Mouse (Mus musculus) stomach, postnatal 0 days (tissue): Measurements from ENCODE around the gene Slc44a1. TPM values are rescaled to one million over a fixed set of nuclear protein-coding genes. Genes with fewer than 3 reads are reported as not detected.

Source experiments
- ATAC-seq: fragments of 200-750 bp; cut with Nextera tagmentation; 2 replicates; pipeline ENCODE4 v1.8.0; 2017; ENCODE audit not compliant: low FRiP score, low TSS enrichment
- DNase-seq: peaks from one replicate; pipeline ENCODE4 v3.0.0-alpha.2; 2016; ENCODE audit warnings: low spot score
- H3K27ac ChIP-seq: fragments of 300-500 bp; sonication (generic); replicated peaks from 2 replicates; pipeline ENCODE4 v1.5.1; 2014; ENCODE audit warnings: mild to moderate bottlenecking, control low read depth
- H3K27me3 ChIP-seq: fragments of 300-500 bp; sonication (generic); 2 replicates; pipeline ENCODE4 v1.6.1; 2014; ENCODE audit warnings: low read length; ENCODE audit not compliant: control insufficient read depth, insufficient read depth
- H3K36me3 ChIP-seq: fragments of 300-500 bp; sonication (generic); 2 replicates; pipeline ENCODE4 v1.6.1; 2014; ENCODE audit warnings: low read length, mixed read lengths; ENCODE audit not compliant: control insufficient read depth, insufficient read depth
- H3K4me1 ChIP-seq: fragments of 300-500 bp; sonication (generic); replicated peaks from 2 replicates; pipeline ENCODE4 v1.6.1; 2014; ENCODE audit warnings: antibody characterized with exemption; ENCODE audit not compliant: control insufficient read depth, insufficient read depth
- H3K4me2 ChIP-seq: fragments of 300-500 bp; sonication (generic); replicated peaks from 2 replicates; pipeline ENCODE4 v1.6.1; 2014; ENCODE audit warnings: low read depth, mild to moderate bottlenecking, control low read depth, moderate library complexity
- H3K4me3 ChIP-seq: fragments of 300-500 bp; sonication (generic); 2 replicates; pipeline ENCODE4 v1.5.1; 2014; ENCODE audit warnings: low read depth, low read length, control low read depth
- H3K9ac ChIP-seq: fragments of 300-500 bp; sonication (generic); 2 replicates; pipeline ENCODE4 v1.6.1; 2014; ENCODE audit warnings: mild to moderate bottlenecking, low read length, control low read depth, mixed read lengths
- H3K9me3 ChIP-seq: fragments of 300-500 bp; sonication (generic); 2 replicates; pipeline ENCODE4 v1.6.1; 2016; ENCODE audit warnings: low read length; ENCODE audit not compliant: control insufficient read depth
- CTCF ChIP-seq: IDR thresholded peaks from 2 replicates; pipeline ENCODE4 v1.5.1; 2016; ENCODE audit warnings: antibody characterized with exemption, low read depth, mild to moderate bottlenecking, moderate library complexity
- EP300 ChIP-seq: optimal IDR thresholded peaks from 2 replicates; pipeline ENCODE3; 2016; ENCODE audit warnings: antibody characterized with exemption
- WGBS: fragments of 180-500 bp; shearing (Covaris S2); extraction: QIAGEN DNeasy Blood & Tissue Kit; methylation state at CpG from one replicate; pipeline ENCODE4 v1.1.7; 2014; 5-methylcytosine and 5-hydroxymethylcytosine counted together
- polyA plus RNA-seq: library from polyadenylated mRNA; unstranded; fragments of >200 nt; fragmentation: Nextera tagmentation; extraction: Ambion mirVana; gene quantifications from 2 replicates; pipeline ENCODE4 v1.2.1, GENCODE M21; 2015

Slc44a1 gene
- polyA plus RNA-seq, 1 experiment from 2014 or later = 31.9 TPM

GRCm38 (mm10) chr4:53462505-53463251 lies 22.5 kb downstream of the Slc44a1 start:
- no peak overlapping the region for H3K4me3 ChIP-seq
- H3K27ac ChIP-seq = no peak overlapping the region
- peak; percentile 20; the same call in 1 of the 2 replicates for TF ChIP-seq CTCF
- TF ChIP-seq EP300 = no peak
- no peaks in the 10 kb centered on the region for H3K36me3 ChIP-seq
- no peak overlapping the region for H3K4me2 ChIP-seq
- no peaks in the 10 kb centered on the region for H3K9me3 ChIP-seq
- no peak overlapping the region for H3K9ac ChIP-seq
- no peaks in the 10 kb centered on the region for H3K4me1 ChIP-seq
- 81% methylated on average over 18 of the region's 18 CpGs for WGBS
- H3K27me3 ChIP-seq = no peaks in the 10 kb centered on the region
- ATAC-seq = 0 out of 2 replicates have a peak, but pooled peaks have one; percentile 26
- DNase-seq = no peak

- DNase-seq = no peak
- 67% methylated on average over 1 of the region's 1 CpGs for WGBS
- Histone ChIP-seq H3K4me1 (no peaks in the 10 kb centered on the region), H3K9ac (no peak overlapping the region), H3K27ac (no peak overlapping the region), H3K27me3 (no peaks in the 10 kb centered on the region), H3K4me2 (no peak overlapping the region), H3K36me3 (no peaks in the 10 kb centered on the region), H3K4me3 (no peak overlapping the region), H3K9me3 (no peaks in the 10 kb centered on the region)
- TF ChIP-seq EP300 = no peak
- no peak for ATAC-seq
These were observed 25.7 kb downstream of the Slc44a1 start for GRCm38 (mm10) chr4:53465887-53466286.

GRCm38 (mm10) chr4:53469007-53469406 lies 28.8 kb downstream of the Slc44a1 start:
- no peak for ATAC-seq
- 49% methylated on average over 6 of the region's 6 CpGs for WGBS
- no peaks in the 10 kb centered on the region for H3K4me1 ChIP-seq
- H3K27ac ChIP-seq = no peak overlapping the region
- no peak overlapping the region for H3K4me2 ChIP-seq
- no peaks in the 10 kb centered on the region for H3K9me3 ChIP-seq
- H3K4me3 ChIP-seq = no peak overlapping the region
- H3K36me3 ChIP-seq = no peaks in the 10 kb centered on the region
- DNase-seq = no peak
- TF ChIP-seq EP300 = no peak
- no peak for TF ChIP-seq CTCF
- no peak overlapping the region for H3K9ac ChIP-seq
- H3K27me3 ChIP-seq = no peaks in the 10 kb centered on the region

- Histone ChIP-seq H3K27me3 (no peaks in the 10 kb centered on the region), H3K9ac (no peak overlapping the region), H3K9me3 (no peaks in the 10 kb centered on the region), H3K4me3 (no peak overlapping the region), H3K4me2 (no peak overlapping the region), H3K4me1 (no peaks in the 10 kb centered on the region), H3K36me3 (no peaks in the 10 kb centered on the region), H3K27ac (no peak overlapping the region)
- TF ChIP-seq EP300 (no peak), CTCF (no peak)
- ATAC-seq (no peak), DNase-seq (no peak)
These were observed 33.9 kb downstream of the Slc44a1 start for GRCm38 (mm10) chr4:53474109-53474508.

GRCm38 (mm10) chr4:53475230-53475952 lies 35.2 kb downstream of the Slc44a1 start:
- H3K9me3 ChIP-seq = no peaks in the 10 kb centered on the region
- H3K27ac ChIP-seq = no peak overlapping the region; the same call in 1 of the 2 replicates
- no peak for DNase-seq
- no peak overlapping the region for H3K4me3 ChIP-seq
- H3K9ac ChIP-seq = no peak overlapping the region
- H3K36me3 ChIP-seq = no peaks in the 10 kb centered on the region
- no peak overlapping the region for H3K4me2 ChIP-seq
- H3K4me1 ChIP-seq = no peaks in the 10 kb centered on the region
- no peak for ATAC-seq
- no peaks in the 10 kb centered on the region for H3K27me3 ChIP-seq
- WGBS = 63% methylated on average over 20 of the region's 20 CpGs
- no peak for TF ChIP-seq CTCF
- no peak for TF ChIP-seq EP300

GRCm38 (mm10) chr4:53478644-53479043 lies 38.4 kb downstream of the Slc44a1 start:
- H3K4me3 ChIP-seq = no peak overlapping the region
- no peaks in the 10 kb centered on the region for H3K27me3 ChIP-seq
- no peaks in the 10 kb centered on the region for H3K9me3 ChIP-seq
- no peaks in the 10 kb centered on the region for H3K4me1 ChIP-seq
- no peak for ATAC-seq
- no peak overlapping the region for H3K9ac ChIP-seq
- H3K4me2 ChIP-seq = no peak overlapping the region
- no peak for DNase-seq
- 73% methylated on average over 4 of the region's 4 CpGs for WGBS
- TF ChIP-seq CTCF (no peak), EP300 (no peak)
- no peak overlapping the region for H3K27ac ChIP-seq
- no peaks in the 10 kb centered on the region for H3K36me3 ChIP-seq
